Mouse (Mus musculus): Measurements from ENCODE around the gene Rnf151.
"Not testable (repeated sequence)": the region's sequence is repeated elsewhere in the genome, so short reads cannot be mapped to it uniquely, and the experiment has no call there.

The Rnf151 gene

DNA sequence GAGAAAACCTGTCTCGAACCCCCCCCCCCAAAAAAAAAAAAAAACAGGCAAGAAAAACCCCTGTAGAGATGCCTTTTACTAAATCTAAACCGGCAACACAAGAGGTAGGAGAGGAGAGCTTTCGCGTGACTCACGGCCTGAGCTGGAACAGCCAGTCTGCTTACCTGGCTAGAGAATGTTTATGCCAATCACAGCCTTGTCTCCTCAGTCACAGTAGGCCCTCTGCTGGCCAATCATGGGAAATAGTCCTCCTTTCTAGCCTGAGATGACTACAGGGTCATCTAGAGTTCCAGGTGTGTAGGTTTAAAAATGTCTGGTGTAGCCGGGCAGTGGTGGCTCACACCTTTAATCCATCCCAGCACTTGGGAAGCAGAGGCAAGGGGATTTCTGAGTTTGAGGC, 50.4 kb downstream of the Rnf151 start:
- DNase-seq (ENCODE audit: low spot score in 2 of 2): peak in 1 of 2 experiments; percentile 46

DNA sequence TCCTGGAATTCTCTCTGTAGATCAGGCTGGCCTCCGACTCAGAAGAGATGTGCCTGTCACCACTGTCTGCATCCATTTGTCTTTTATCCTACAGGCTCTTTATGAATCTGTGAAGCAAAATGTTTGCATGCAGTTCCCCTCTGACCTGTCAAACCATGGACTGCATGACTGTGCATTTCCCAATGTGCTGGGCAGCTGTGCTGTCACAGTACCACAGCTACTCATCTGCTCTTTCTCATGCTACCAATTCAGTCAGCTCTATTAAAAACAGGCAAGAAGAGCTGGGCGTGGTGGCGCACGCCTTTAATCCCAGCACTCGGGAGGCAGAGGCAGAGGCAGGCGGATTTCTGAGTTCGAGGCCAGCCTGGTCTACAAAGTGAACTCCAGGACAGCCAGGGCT, 50.9 kb downstream of the Rnf151 start:
- DNase-seq (ENCODE audit: low spot score in 2 of 2): not testable (repeated sequence)
